Mouse (Mus musculus) stomach, postnatal 0 days (tissue): ENCODE data around the gene Isca1.

ENCODE experiments used
- CTCF ChIP-seq: IDR thresholded peaks from 2 replicates; pipeline ENCODE4 v1.5.1; 2016; ENCODE audit warnings: antibody characterized with exemption, low read depth, mild to moderate bottlenecking, moderate library complexity
- EP300 ChIP-seq: optimal IDR thresholded peaks from 2 replicates; pipeline ENCODE3; 2016; ENCODE audit warnings: antibody characterized with exemption

DNA sequence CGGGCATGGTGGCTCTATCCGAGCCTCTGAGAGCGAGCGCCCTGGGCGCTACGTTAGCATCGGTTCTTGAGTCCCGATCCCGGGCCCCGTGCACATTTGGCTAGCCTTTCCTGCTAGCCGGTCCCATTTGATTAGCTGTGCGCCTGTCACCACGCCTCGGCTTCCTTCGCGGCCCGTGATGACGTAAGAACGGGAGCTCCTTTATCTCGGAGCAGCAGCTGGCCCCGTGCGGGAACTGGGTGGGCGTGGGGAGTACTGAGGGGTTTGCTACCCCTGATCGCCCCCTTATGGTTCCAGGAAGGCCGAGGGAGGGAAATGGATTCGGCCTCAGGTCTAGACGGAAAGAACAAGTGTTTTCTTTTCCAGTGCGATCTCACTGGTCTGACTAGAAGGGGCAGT is 553 bp upstream of the Isca1 start:
- TF ChIP-seq EP300: peak; percentile 75
- TF ChIP-seq CTCF: peak; percentile 56
